Mouse (Mus musculus): ENCODE measurements around the gene Duox2.

Gene Duox2

DNA sequence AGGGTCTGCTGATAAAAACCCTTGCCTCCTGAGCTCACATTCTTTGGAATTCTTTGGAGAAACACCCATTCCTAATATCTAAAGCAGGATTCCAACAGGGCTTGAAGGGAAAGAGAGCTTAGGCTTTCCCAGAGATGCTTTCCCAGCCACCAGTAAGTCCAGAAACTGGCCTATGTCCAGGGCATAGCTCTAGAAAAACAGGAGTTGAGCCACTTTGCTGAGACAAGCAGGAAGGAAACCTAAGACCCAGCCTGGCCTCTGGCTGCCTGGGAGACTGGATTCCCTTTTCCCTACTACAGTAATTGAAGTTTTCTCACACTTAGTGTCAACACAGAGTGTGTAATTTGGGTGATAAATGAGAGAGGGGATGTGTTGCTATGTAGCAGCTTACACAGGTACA, 61.9 kb downstream of the Duox2 start:
- DNase-seq (ENCODE audit: low spot score) = no peak

GRCm38 (mm10) chr2:122235425-122235824, 62.8 kb downstream of the Duox2 start:
- no peak for DNase-seq (ENCODE audit: low spot score)

DNA sequence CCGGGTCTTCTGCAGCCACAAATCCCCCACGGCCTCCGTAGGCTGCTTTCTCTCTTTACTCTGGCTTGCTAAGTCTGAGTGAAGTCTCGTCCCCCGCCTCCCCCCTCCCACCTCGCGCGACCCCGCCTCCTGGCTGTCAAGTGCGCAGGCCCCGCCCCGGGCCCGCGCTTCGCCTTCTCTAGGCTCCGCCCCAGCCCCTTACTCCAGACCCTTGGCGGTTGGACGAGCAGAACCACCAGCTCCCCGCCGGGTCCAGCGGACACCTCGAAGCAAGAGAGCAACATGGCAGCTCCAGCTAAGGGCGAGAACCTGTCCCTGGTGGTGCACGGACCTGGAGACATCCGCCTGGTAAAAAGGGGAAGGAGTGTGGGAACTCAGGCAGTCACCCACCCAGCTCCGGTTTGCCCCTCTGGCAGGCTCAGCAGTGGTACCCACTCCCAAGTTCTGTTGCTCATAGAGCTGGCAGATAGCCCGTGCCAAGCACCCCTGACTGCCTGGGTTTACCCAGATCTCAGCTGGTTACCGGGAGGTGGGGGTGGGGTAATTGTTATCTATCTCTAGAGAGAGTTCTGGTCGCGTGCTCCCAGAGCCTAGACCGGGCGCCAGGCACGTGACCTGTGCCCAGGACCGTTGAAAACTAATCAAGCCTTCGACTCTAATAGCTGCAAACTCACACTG, 63.5 kb downstream of the Duox2 start, which contains the start of gene Sord:
TSS of gene Sord (plus strand) at position 139 of the 678 bp plus-strand sequence.
- peak; percentile 96 for DNase-seq (ENCODE audit: low spot score)

DNA sequence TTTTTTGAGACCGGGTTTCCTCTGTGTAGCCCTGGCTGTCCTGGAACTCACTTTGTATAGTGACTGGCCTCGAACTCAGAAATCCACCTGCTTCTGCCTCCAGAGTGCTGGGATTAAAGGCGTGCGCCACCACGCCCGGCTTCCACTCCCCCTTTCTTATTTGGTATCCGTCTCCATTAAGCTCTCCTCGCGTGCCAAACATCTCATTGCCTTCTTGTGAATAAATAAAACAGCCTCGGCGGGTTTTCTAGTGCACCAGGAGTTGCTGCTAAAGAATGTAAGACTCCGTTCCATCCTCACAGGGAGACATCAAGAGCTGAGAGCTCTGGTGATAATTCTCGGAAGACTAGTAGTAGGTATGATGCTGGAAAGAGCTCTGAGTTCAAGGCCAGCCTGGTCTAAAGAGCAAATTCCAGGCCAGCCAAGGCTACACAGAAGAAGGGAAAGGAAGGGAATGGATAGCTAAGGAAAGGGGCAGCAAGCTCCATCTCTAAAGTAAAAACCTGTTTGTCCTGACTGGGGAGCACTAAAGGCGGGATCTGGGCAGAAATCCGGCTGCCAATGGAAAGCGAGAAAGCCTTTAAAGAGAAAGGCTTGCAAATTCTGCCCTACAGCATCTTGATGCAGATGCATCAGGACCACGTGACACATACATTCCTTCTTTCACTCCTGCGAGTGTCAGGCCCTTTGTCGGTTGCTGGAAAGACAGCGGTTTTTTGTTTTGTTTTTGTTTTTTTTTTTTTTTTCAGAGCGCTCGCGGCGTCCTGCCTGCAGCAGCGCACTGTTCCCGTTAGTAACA, 64.3 kb downstream of the Duox2 start:
- peak; percentile 78 for DNase-seq (ENCODE audit: low spot score)

DNA sequence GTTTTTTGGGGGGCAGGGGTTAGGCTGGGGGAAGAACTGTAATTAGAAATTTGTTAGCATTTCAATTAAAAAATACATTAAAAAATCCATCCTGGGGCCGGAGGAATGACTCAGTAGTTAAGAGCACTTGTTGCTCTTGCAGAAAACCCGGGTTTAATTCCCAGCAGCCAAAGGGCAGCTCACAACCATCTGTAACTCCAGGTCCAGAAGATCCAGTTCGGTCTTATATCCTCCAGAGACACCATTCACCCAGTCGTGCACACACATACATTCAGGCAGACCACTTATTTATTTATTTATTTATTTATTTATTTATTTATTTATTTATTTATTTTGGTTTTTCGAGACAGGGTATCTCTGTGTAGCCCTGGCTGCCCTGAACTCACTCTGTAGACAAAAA, 64.9 kb downstream of the Duox2 start:
- DNase-seq (ENCODE audit: low spot score) = no peak

DNA sequence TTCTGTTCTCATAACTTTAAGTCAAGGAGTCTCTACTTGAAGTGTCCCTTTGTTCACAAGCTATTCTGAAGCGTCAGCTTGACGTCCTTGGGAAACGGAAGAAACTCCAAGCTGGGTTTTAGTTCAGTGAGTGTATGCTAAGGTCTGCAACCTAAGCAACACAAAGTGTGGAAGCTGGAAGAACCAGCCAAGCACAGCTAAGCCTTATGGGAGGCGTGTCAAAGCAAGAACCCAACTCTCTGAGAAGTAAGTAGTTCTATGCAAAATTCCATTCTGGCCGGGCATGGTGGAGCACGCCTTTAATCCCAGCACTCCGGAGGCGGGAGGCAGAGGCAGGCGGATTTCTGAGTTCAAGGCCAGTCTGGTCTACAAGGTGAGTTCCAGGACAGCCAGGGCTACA, 66.6 kb downstream of the Duox2 start:
- DNase-seq (ENCODE audit: low spot score) = no peak

- DNase-seq (ENCODE audit: low spot score) = no peak
Measured at GRCm38 (mm10) chr2:122230395-122230794, 67.9 kb downstream of the Duox2 start.

All from embryo, embryonic 10.5 days (tissue).